Mouse (Mus musculus) erythroblast, embryonic 14.5 days (primary cell): Measurements from ENCODE around the gene Pde4b. TPM values are rescaled to one million over a fixed set of nuclear protein-coding genes. Genes with fewer than 3 reads are reported as not detected.

Experiments
- H3K27me3 ChIP-seq: 2 replicates; pipeline ENCODE4 v1.6.1; 2012; ENCODE audit warnings: inconsistent platforms; ENCODE audit not compliant: control insufficient read depth
- H3K36me3 ChIP-seq: 2 replicates; pipeline ENCODE4 v1.6.1; 2012; ENCODE audit warnings: mild to moderate bottlenecking, inconsistent platforms; ENCODE audit not compliant: control insufficient read depth
- H3K4me1 ChIP-seq: 2 replicates; pipeline ENCODE4 v1.6.1; 2012; ENCODE audit warnings: inconsistent platforms; ENCODE audit not compliant: control insufficient read depth
- H3K4me3 ChIP-seq: replicated peaks from 2 replicates; pipeline ENCODE3; 2012; ENCODE audit warnings: moderate library complexity, mild to moderate bottlenecking, inconsistent platforms
- H3K9me3 ChIP-seq: 2 replicates; pipeline ENCODE4 v1.6.1; 2012; ENCODE audit warnings: low read length, inconsistent platforms, mixed read lengths; ENCODE audit not compliant: control insufficient read depth
- GATA1 ChIP-seq: IDR thresholded peaks from 2 replicates; pipeline ENCODE4 v1.6.1; 2012; ENCODE audit warnings: low read length, inconsistent platforms, mixed read lengths
- TAL1 ChIP-seq: IDR thresholded peaks from 3 replicates; pipeline ENCODE4 v1.6.1; 2012; ENCODE audit warnings: low read length, inconsistent platforms, mixed read lengths
- polyA plus RNA-seq: library from polyadenylated mRNA; stranded (reverse); fragments of >175 nt; gene quantifications from 2 replicates; pipeline ENCODE4 v1.2.3, GENCODE M21; 2012

The Pde4b gene
- polyA plus RNA-seq, 1 experiment: 0.08 TPM

DNA sequence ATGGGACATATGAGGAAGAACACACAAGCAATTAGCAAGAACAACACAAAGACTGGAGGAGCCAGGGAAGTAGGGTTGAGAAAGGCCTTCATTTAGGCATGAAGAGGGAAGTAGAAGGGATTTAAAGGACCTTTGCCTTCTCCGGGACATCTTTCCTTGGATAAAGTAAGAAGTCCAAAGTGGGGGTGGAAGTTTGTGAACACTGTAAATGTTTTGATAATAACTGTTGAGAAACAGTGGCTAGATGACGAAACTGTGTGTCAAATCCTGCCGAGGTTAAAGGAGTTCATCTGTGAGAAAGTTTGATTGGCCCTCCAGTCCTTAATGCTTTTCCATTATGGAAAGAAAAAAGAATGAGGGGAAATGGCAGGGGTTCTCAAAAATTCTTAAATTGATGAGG lies 455.6 kb downstream of the Pde4b start:
- H3K27me3 ChIP-seq: no peaks in the 10 kb centered on the region
- no peaks in the 10 kb centered on the region for H3K9me3 ChIP-seq
- no peak for TF ChIP-seq GATA1
- TF ChIP-seq TAL1: no peak
- no peaks in the 10 kb centered on the region for H3K4me1 ChIP-seq
- H3K4me3 ChIP-seq: no peak overlapping the region
- H3K36me3 ChIP-seq: no peaks in the 10 kb centered on the region

DNA sequence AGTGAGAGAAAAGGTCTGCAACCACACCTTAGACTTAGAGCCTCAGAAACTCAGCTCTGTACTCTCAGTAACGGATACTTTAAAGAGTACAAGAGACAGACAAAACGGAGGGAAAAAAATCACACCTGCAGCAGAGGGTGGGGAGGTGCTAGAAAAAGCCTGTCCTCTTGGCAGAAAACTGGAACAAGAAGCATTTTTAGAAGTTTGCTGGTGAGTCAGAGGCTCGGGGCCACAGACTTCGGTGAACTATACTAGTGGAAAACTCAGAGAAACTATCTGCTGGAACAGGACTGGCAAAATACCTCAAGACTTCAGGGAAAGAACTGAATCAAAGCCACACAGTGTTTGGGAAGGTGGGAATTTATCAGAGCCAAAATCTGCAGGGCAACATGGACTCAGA lies 457.9 kb downstream of the Pde4b start:
- TF ChIP-seq GATA1 (no peak), TAL1 (no peak)

DNA sequence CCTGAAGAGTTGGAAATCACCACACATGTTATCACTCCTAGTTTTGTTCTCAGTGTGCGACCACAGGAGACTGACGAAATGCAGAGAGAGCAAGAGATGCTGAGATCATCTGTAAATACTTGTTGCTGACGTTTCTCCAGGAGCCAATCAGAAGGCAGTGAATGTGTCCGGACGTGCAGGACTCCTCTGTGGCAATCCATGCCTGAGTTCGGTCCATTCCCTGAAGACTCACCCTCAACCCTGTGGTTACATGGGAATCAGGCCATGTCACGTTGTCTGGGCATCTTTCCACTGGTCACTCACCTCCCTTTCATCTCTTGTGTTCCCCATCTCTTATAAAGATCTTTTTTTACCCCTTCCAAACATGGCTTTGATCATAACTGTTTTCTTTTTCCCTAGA lies 468.2 kb downstream of the Pde4b start:
- TF ChIP-seq TAL1 (no peak), GATA1 (no peak)
- Histone ChIP-seq H3K9me3 (no peaks in the 10 kb centered on the region), H3K27me3 (no peaks in the 10 kb centered on the region), H3K4me3 (no peak overlapping the region), H3K4me1 (no peaks in the 10 kb centered on the region), H3K36me3 (no peaks in the 10 kb centered on the region)

More for the DNA sequence above, 457.9 kb downstream of the Pde4b start:
- Histone ChIP-seq H3K4me1 (no peaks in the 10 kb centered on the region), H3K4me3 (no peak overlapping the region), H3K27me3 (no peaks in the 10 kb centered on the region), H3K36me3 (no peaks in the 10 kb centered on the region), H3K9me3 (no peaks in the 10 kb centered on the region)

DNA sequence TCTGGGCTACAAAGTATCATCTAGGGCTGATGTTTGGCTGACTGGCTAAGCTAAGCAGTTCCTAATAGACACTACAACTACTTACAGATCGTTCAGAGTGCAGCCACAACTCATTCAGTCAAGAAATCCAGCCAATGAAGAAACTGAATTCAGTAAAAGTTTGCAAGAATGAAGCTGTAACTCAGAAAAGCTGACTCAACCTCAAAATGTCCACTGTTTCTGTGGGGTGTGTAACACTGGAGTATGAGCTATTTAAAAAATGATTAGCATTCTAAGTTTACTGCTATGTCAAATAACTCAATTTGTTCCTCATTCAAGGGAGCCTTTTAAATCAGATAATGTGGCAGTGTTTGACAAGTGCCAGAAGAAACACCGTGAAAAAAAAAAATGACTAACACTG lies 469.7 kb downstream of the Pde4b start:
- Histone ChIP-seq H3K4me3 (no peak overlapping the region), H3K27me3 (no peaks in the 10 kb centered on the region), H3K9me3 (no peaks in the 10 kb centered on the region), H3K36me3 (no peaks in the 10 kb centered on the region), H3K4me1 (no peaks in the 10 kb centered on the region)
- TF ChIP-seq GATA1: no peak

DNA sequence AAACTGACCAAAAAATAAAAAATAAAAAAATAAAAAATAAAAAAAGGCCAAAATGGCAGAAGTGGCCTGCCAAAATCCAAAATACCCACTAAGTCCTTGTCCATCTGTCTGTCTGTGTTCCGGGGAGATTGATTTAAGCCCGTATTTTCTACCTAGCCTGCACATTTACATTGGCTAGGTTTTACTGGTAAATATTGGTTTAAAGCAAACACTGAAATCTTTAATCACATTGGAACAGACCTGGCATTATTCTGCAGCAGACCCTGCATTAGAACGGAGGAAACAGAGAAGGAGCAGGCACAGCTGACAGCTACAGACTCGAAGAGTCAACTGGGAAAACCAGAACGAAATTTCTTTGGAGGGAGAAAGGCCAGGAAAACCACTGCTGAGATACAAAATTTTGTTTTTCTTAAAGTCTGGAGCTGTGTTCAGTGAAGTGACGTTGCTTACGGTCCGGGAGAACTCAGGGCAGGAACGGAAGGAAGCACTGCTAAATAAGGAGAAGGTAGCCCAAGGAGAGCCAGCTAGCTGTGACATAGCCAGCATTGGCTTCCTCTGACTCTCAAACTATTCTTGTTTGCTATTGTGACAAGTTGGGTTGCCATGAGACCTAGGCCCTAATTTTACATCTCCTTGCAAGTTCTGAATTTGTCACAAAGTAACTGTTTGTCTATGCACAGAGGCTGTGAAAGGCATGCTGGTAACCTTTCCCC lies 470.3 kb downstream of the Pde4b start:
- Histone ChIP-seq H3K36me3 (no peaks in the 10 kb centered on the region), H3K4me1 (no peaks in the 10 kb centered on the region), H3K4me3 (no peak overlapping the region), H3K9me3 (no peaks in the 10 kb centered on the region), H3K27me3 (no peaks in the 10 kb centered on the region)
- TF ChIP-seq GATA1 (no peak), TAL1 (no peak)

DNA sequence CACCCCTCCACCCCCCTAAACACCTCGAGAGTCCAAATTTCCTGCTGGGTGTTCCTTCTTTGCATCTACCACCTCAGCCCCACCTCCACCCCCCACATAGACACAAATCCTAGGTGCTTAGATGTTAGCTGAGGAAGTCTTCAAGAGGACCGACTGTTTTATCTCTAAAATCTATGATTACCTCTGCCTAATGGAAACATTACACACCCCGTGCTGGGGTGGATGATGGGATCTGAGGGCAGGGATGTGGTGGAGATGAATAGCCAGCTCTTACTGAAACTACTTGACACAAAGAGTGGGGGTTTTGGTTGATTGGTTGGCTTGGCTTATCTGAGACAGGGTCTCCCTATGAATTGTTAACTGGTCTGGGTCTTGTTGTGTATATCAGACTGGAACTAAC lies 471.0 kb downstream of the Pde4b start:
- H3K4me3 ChIP-seq: no peak overlapping the region

DNA sequence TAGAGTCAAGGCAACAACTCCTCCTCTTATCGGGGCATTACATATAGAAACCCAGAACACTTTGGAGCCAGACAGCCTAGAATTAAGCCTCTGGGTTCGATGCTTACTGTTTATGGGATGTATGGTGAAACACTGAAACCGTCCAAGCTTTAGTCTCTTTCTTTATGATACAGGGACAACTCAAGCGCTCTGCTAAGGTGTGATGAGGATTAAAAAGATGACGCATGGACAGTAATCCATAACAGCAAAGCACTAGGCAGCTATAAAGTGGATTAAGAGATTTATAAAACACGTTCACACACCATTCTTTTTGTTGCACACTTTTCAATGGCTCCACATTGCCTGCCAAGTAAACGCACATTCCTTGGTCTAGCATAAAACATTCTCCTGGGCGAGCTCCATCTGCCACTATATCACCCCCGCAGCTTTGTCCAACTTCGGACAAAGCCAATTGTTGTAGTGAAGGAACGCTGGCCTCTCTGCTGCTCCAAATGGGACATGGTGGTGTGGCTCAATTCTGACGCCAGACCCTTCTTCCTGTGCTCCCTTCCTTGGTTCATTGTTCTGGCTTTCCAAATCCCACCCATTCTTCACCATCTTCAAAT lies 473.4 kb downstream of the Pde4b start:
- TF ChIP-seq TAL1: no peak
- no peak for TF ChIP-seq GATA1
- H3K9me3 ChIP-seq: no peaks in the 10 kb centered on the region
- no peaks in the 10 kb centered on the region for H3K4me1 ChIP-seq
- no peaks in the 10 kb centered on the region for H3K27me3 ChIP-seq
- no peak overlapping the region for H3K4me3 ChIP-seq
- H3K36me3 ChIP-seq: no peaks in the 10 kb centered on the region

More for the DNA sequence above, 471.0 kb downstream of the Pde4b start:
- Histone ChIP-seq H3K9me3 (no peaks in the 10 kb centered on the region), H3K4me1 (no peaks in the 10 kb centered on the region), H3K36me3 (no peaks in the 10 kb centered on the region), H3K27me3 (no peaks in the 10 kb centered on the region)
- TF ChIP-seq GATA1 (no peak), TAL1 (no peak)

DNA sequence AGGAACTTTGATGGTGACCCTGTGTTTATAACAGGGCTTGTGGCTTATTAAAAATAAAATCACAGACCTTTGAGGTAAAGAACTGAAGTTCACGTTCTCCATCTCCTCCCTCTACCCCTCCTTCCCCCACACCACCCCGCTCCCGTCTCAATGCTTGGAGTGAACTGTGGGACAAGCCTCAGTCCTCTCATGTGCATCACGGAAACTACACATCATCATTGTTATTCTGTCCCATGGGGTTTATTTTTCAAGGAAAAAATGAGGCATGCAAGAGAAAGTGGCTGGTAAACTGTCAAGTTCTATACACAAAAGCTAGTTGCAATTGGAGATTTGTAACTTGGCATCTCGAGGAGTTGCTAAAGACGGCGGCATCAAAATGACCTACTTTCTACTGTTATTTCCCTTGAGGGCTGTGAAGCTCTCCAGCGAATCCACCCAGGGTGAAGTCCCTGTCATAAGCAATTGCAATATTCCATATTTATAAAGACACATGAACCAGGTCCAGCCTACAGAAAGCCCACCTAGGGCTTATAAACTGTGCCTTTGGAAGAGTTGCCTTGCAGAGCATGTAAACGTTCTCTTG lies 476.0 kb downstream of the Pde4b start:
- Histone ChIP-seq H3K4me1 (peaks cover 15% of the 10 kb centered on the region), H3K4me3 (no peak overlapping the region), H3K27me3 (no peaks in the 10 kb centered on the region), H3K9me3 (no peaks in the 10 kb centered on the region), H3K36me3 (no peaks in the 10 kb centered on the region)
- TF ChIP-seq GATA1: no peak
- TF ChIP-seq TAL1: no peak

DNA sequence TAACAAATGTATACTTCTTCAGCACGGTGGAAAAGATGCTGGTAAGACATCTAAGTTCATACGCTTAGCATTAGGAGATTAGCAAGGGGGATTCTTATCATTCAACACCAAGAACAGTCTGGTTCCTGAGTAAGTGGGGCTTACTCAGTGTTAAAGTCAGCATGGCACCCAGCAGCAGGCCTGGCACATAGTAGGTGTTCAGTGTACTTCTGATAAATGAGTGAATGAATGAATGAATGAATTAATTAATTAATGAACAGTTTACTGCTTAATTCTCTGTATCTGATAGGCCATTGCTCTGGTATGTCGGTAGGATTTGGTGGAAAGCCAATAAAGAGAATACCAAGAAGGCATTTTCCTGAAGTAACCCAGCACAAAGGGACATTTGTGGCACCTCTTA lies 476.9 kb downstream of the Pde4b start:
- TF ChIP-seq TAL1 (no peak), GATA1 (no peak)
- H3K9me3 ChIP-seq: no peaks in the 10 kb centered on the region

More for the DNA sequence above, 476.9 kb downstream of the Pde4b start:
- Histone ChIP-seq H3K36me3 (no peaks in the 10 kb centered on the region), H3K4me3 (no peak overlapping the region), H3K27me3 (no peaks in the 10 kb centered on the region), H3K4me1 (peaks cover 24% of the 10 kb centered on the region)
